Mouse (Mus musculus) adrenal gland, postnatal 25 days (tissue): ENCODE results near the gene Nabp1. TPM values are rescaled to one million over a fixed set of nuclear protein-coding genes. Genes with fewer than 3 reads are reported as not detected.

ENCODE experiments used
- total RNA-seq: library from RNA; stranded (reverse); gene quantifications from 2 replicates; pipeline ENCODE4 v1.2.3, GENCODE M21; 2021

Gene Nabp1
- total RNA-seq, 1 experiment from 2014 or later: 52.0 TPM

Other genes with a start within 250 kb of the Nabp1 start
- gene Cavin2, start 189.3 kb downstream of the Nabp1 start, total RNA-seq: 33.7 and 34.5 TPM in 2 replicates